Mouse (Mus musculus) gastrocnemius, postnatal 14 days (tissue): ENCODE results near the gene Snrk. TPM values are rescaled to one million over a fixed set of nuclear protein-coding genes. Genes with fewer than 3 reads are reported as not detected.

Experiments
- DNase-seq: peaks from one replicate; pipeline ENCODE4 v3.0.0; 2021; ENCODE audit warnings: mixed read lengths
- intact Hi-C: fragments of 180-260 bp; cut with DNase I; formaldehyde crosslinking; loops from one replicate; pipeline ENCODE4 v1.15.1; 2025; ENCODE audit warnings: low total_unique reads
- long read RNA-seq, 2 experiments: library from polyadenylated mRNA; stranded (forward); transcript quantifications; one replicate each; pipeline ENCODE4 v2.0.0; 2021
- total RNA-seq, 2 experiments: library from RNA; stranded (reverse); gene quantifications; 2 replicates each; pipeline ENCODE4 v1.2.3; 2021

Gene Snrk
- total RNA-seq: 10 to 100 TPM; 53.5 to 93.5 TPM
- long read RNA-seq, experiment 1, full-length matches to known transcripts: 36 of 120 reads
- long read RNA-seq, experiment 1, partial matches to known transcripts: 6 of 120 reads
- long read RNA-seq, experiment 1, other reads (novel, unspliced or antisense): 78 of 120 reads
- long read RNA-seq, experiment 2, full-length matches to known transcripts: 34 of 130 reads
- long read RNA-seq, experiment 2, partial matches to known transcripts: 0 of 130 reads
- long read RNA-seq, experiment 2, other reads (novel, unspliced or antisense): 96 of 130 reads

GRCm38 (mm10) chr9:122117112-122117616 is at the start of gene Snrk:
Snrk (plus strand) TSS chr9:122117266.
- intact Hi-C loops: loop anchor here (5.0 kb wide), 1 partner anchor 100 kb away; no protein-coding TSS in a partner anchor
- peak; percentile 86 for DNase-seq

DNA sequence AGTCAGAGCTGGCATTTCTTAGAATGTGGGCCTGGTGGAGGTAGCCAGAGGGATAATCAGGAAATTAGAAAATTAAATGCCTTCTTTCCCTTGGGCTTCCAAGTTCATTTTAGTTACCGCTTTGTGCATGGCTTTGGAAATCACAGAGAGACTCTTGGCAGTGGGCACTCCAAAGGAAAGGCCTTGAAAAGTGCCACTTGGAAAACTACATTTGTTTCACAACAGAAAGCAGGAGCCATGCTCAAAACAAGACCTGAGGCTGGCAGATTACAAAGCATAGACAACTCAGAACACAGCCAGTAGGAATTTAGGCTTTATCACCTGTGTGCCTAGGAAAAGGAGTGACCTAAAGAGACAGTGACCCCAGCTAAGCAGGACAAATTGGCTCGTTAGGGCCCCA is 49.4 kb upstream of the Snrk start:
- DNase-seq: no peak
- intact Hi-C loops: no loop called here

DNA sequence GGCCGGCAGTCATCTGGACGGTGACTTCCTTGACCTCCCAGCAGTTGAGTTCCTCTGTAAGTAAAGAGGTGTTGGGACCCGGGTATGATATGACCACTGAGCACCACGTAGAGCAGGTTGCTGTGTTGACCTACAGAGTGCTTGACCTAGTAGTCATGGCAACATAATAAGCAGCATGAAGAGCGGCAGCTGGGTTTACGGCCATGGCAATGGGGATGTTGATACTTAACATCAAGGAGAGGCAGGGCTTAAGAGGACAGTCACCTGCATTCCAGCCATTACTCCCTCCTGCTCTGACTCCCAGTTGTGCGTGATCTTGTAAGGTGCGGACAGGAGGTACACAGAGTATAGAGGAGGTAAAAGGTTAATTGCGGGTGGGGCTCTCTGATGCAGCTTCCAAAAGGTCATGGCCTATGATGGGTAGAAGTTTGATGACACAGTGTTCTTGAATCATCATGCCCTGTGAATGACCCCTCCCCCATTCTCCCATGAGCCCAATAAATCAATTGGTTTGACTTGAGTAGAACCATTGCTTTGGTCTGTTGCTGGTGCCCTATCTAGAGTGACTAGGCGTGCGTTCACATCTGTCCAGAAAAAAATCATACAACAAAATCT is 47.4 kb upstream of the Snrk start:
- no peak for DNase-seq
- intact Hi-C loops: no loop called here

- no peak for DNase-seq
- intact Hi-C loops: no loop called here
These were observed 43.1 kb upstream of the Snrk start for GRCm38 (mm10) chr9:122073980-122074379.

GRCm38 (mm10) chr9:122074575-122074974 is 42.5 kb upstream of the Snrk start:
- DNase-seq: no peak
- intact Hi-C loops: no loop called here

DNA sequence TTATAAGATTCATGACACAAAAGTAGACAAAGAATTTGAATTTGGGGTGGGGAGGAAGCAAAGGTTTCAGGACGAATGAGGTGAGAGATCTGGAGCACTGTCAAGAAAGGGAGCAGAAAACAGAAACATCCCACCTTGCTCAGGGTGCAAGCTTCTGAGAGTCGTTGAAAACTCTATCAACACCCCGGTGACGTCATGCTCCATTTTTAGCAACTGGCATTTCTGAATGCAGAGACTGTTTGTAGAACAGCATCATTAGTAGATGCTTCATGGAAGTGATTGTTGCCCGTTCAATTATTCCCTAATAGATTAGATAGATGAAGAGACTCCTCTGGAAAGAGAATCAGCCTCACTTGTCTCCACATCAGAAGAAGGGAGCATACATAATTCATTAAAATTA is 38.6 kb upstream of the Snrk start:
- no peak for DNase-seq
- intact Hi-C loops: no loop called here

DNA sequence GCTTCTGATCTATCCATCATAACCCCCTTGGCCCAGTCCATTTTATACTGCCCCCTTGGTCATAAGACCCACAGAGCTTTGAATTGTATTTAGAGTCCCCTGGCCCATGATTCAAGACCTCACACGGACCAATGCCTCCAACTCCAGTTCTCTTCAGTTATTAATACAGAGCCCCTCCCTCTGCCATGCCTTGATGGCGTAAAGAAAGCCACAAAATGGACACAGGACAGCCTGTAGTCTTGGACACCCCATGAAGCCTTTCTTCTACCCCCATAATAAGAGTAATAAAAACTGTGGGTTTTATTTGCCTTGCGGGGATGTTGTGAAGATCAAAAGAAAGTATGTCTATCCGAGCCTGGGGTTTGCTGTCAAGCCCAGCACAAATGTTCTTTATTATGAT is 33.4 kb upstream of the Snrk start:
- intact Hi-C loops: no loop called here
- no peak for DNase-seq

DNA sequence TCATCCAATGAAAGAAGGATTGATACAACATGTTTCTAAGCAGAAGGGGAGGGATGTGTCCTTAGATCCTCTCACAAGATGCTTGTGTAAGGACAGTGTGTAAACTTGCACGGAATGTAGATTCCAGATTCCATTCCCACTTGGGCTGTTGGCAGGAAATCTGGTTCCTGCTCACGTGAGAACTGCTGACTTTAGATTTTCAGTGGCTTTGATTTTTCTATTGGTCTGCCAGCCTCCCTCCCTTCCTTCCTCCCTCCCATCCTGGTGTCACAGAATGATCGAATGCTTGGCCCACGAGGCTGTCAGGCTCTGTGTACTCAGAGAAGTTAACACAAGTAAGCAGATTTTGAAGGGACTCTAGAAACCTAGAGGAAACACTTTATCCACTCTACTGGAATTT is 32.9 kb upstream of the Snrk start:
- peak; percentile 40 for DNase-seq
- intact Hi-C loops: no loop called here

DNA sequence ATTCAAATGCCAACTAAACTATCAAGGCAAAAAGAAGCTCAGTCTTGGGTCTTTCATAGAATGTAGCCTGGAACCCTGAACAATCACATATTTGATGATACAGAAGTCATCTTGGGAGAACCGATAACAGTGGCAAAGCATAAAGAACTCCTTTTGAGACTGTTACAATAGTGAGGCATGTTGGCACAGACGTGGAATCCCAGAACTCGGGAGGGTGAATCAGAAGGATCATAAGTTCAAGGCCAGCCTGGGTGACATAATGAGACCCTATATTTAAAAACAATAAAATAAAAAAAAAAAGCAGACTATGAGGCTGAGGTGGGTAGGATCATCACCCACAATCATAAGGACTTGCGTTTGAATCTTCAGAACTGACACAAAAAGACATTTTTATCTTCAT is 32.4 kb upstream of the Snrk start:
- intact Hi-C loops: no loop called here
- no peak for DNase-seq

DNA sequence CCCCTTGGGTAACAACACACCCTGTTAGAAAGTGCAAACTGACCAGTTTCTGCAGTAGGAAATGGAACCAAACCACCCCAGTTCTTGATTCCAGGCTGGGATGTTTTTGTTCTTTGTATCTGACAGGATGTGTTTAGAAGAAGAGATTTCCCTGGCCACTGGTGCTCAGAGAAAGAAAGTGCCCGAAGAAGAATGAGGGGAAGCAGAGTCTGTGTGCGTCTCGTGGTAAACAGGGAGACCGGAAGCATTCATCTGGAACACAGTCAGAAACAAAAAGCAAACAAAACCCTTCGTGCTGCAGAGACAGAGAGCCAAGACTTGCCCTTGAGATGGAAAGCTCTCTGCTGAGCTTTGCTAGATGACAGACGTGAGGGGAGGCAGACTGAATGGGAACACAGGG is 32.0 kb upstream of the Snrk start:
- DNase-seq: no peak
- intact Hi-C loops: no loop called here

- intact Hi-C loops: no loop called here
These were observed 31.4 kb upstream of the Snrk start for GRCm38 (mm10) chr9:122085550-122086205.

DNA sequence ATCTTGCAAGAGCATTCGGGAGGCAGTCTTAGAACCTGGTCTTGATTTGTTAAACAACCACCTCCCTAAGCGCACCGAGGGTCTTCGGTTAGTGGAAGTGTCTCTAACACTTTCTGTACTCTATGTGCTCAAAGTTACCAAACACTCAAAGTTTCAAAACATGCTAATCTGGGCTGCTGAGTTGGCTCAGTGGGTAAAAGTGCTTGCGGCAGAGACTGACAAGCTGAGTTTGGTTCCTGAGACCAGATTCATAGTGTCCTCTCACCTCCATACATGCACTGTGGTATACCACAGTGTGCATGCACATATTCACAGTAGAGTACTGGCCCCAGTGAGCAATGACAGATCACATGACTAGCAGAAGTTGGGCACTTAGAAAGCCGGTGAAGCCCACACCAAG is 30.0 kb upstream of the Snrk start:
- intact Hi-C loops: no loop called here
- DNase-seq: no peak

More at GRCm38 (mm10) chr9:122085550-122086205, 31.4 kb upstream of the Snrk start:
- no peak for DNase-seq

- DNase-seq: no peak
- intact Hi-C loops: no loop called here
These were observed 25.9 kb upstream of the Snrk start for GRCm38 (mm10) chr9:122091171-122091570.

DNA sequence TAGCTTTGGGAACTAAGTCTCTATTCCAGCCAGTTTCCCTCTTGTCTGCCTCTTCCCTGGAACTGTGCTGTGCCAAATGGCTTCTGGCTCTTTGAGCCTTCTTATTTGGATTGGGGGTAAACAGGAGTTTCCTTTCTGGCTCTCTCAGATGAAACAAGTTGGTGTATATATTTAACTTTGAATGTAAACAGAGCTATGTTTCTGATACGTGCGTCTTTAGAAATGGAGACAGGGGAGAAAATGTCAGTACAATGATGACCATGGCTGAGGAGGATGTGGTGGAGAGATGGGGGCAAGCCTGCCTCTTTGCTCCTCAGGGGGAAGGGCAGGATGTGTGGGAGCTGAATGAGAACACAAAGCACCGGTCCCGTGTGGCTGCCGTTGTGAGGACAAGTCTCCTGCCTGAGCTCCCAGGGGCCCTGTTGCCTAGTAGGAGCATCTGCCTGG is 25.3 kb upstream of the Snrk start:
- intact Hi-C loops: no loop called here
- DNase-seq: no peak

- intact Hi-C loops: no loop called here
- DNase-seq: no peak
These were observed 22.9 kb upstream of the Snrk start for GRCm38 (mm10) chr9:122094171-122094570.

DNA sequence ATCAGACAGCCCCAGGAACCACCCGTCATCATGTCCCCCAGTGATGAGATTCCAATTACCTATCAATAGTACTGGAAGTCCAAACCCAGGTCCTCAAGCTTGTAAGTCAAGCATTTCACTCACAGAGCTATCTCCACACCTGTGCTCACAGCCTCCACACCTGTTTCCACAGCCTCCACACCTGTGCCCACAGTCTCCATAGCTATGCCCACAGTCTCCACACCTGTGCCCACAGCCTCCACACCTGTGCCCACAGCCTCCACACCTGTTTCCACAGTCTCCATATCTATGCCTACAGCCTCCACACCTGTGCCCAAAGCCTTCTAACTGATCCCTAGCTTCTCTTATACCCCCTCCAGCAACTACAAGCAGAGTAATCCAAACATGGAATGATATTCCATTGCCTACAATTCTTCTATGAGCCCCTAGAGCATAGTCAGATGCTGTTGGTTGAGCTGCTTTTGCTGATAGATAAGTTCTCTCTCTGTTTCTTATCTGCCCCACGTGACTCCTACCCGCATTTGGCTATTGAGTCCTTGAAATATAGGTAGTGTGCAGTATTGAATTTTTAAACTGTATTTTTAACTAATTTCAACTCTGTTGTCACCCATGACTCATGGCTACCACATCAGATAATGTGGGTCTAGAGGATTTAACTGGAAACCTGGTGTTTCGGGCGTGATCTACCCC is 20.1 kb upstream of the Snrk start:
- no peak for DNase-seq
- intact Hi-C loops: no loop called here

- no peak for DNase-seq
- intact Hi-C loops: no loop called here
These were observed 19.5 kb upstream of the Snrk start for GRCm38 (mm10) chr9:122097535-122097934.

GRCm38 (mm10) chr9:122100584-122101127 is 16.4 kb upstream of the Snrk start:
- intact Hi-C loops: no loop called here

DNA sequence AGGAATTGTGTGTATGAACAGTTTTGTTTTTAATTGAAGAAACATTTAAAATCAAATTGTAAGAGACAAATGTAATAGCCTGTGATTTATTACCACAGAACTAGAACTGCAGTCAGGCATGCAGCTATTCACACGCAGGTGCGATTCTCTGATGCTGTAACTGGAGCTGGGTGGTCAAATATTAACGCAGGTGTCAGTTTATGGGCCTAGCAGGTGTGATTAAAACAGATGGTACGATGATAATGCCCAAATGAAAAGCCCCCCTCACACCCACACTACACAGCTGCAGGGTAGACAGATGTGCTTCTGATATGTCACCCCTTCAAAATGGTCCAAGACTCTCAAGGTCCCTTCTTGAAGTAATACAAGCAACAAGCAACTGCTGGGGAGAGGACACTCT is 15.9 kb upstream of the Snrk start:
- intact Hi-C loops: no loop called here
- no peak for DNase-seq

More at GRCm38 (mm10) chr9:122100584-122101127, 16.4 kb upstream of the Snrk start:
- DNase-seq: no peak
